Mouse (Mus musculus) MEL (cell line): ENCODE data around the gene Rasgef1b. TPM values are rescaled to one million over a fixed set of nuclear protein-coding genes. Genes with fewer than 3 reads are reported as not detected.

Experiments
- DNase-seq: peaks from one replicate; pipeline ENCODE4 v3.0.0; 2011; ENCODE audit warnings: low read depth, low spot score
- H3K27ac ChIP-seq: 2 replicates; pipeline ENCODE4 v1.5.1; 2012; ENCODE audit warnings: low read depth, mild to moderate bottlenecking, control low read depth, low read length, moderate library complexity; ENCODE audit not compliant: control insufficient read depth
- H3K27me3 ChIP-seq, 2 experiments: fragments of 150-350 bp in 1 of 2; sonication (generic) in 1 of 2; 2 replicates each; pipeline ENCODE4 v1.6.1; 2012; ENCODE audit warnings: low read length in 2 of 2, mild to moderate bottlenecking in 2 of 2, improper control_type of control experiment in 1 of 2, moderate library complexity in 1 of 2; ENCODE audit not compliant: insufficient read depth in 2 of 2, control insufficient read depth in 1 of 2
- H3K36me3 ChIP-seq, 2 experiments: 2 replicates each; pipeline ENCODE4 v1.6.1; 2012 to 2014; ENCODE audit warnings: low read length in 2 of 2, improper control_type of control experiment in 1 of 2, inconsistent platforms in 1 of 2, mild to moderate bottlenecking in 1 of 2; ENCODE audit not compliant: insufficient read depth in 2 of 2, control insufficient read depth in 1 of 2
- H3K4me1 ChIP-seq, 2 experiments: fragments of 150-350 bp in 1 of 2; sonication (generic) in 1 of 2; 2 replicates each; pipeline ENCODE4 v1.6.1; 2012; ENCODE audit warnings: low read length in 2 of 2, improper control_type of control experiment in 1 of 2, mild to moderate bottlenecking in 1 of 2; ENCODE audit not compliant: insufficient read depth in 2 of 2, control insufficient read depth in 1 of 2
- H3K4me3 ChIP-seq, 2 experiments: fragments of 150-350 bp in 1 of 2; sonication (generic) in 1 of 2; 2 replicates each; pipeline ENCODE4 v1.5.1; 2012; ENCODE audit warnings: low read depth in 2 of 2, low read length in 2 of 2, mild to moderate bottlenecking in 2 of 2, moderate library complexity in 2 of 2, control low read depth in 1 of 2, improper control_type of control experiment in 1 of 2; ENCODE audit not compliant: control insufficient read depth in 1 of 2, insufficient read depth in 1 of 2
- H3K79me2 ChIP-seq: 2 replicates; pipeline ENCODE4 v1.6.1; 2012; ENCODE audit warnings: mild to moderate bottlenecking, low read length, moderate library complexity; ENCODE audit not compliant: control insufficient read depth, poor library complexity, insufficient read depth
- H3K9ac ChIP-seq: 2 replicates; pipeline ENCODE4 v1.6.1; 2012; ENCODE audit warnings: low read depth, mild to moderate bottlenecking, control low read depth, low read length, moderate library complexity; ENCODE audit not compliant: control insufficient read depth, poor library complexity, severe bottlenecking
- H3K9me3 ChIP-seq: fragments of 150-350 bp; sonication (generic); replicated peaks from 2 replicates; pipeline ENCODE4 v1.6.1; 2012; ENCODE audit warnings: mild to moderate bottlenecking, low read length, improper control_type of control experiment, moderate library complexity; ENCODE audit not compliant: insufficient read depth
- CHD2 ChIP-seq: IDR thresholded peaks from 2 replicates; pipeline ENCODE4 v1.6.1; 2011; ENCODE audit warnings: low read length, improper control_type of control experiment
- E2F4 ChIP-seq: IDR thresholded peaks from 2 replicates; pipeline ENCODE4 v1.6.1; 2011; ENCODE audit warnings: low read depth, low read length, improper control_type of control experiment, borderline replicate concordance
- ELF1 ChIP-seq: IDR thresholded peaks from 2 replicates; pipeline ENCODE4 v1.6.1; 2014; ENCODE audit warnings: low read depth, mild to moderate bottlenecking, inconsistent platforms, low read length, improper control_type of control experiment, moderate library complexity
- EP300 ChIP-seq, 2 experiments: IDR thresholded peaks; 2 replicates each; pipeline ENCODE4 v1.6.1; 2011; ENCODE audit warnings: improper control_type of control experiment in 2 of 2, low read length in 2 of 2, low read depth in 1 of 2, mild to moderate bottlenecking in 1 of 2
- ETS1 ChIP-seq: IDR thresholded peaks from 2 replicates; pipeline ENCODE4 v1.6.1; 2012; ENCODE audit warnings: low read depth, mild to moderate bottlenecking, inconsistent platforms, low read length, improper control_type of control experiment, moderate library complexity
- GABPA ChIP-seq: IDR thresholded peaks from 2 replicates; pipeline ENCODE4 v1.6.1; 2012; ENCODE audit warnings: low read depth, mild to moderate bottlenecking, inconsistent platforms, low read length, improper control_type of control experiment, moderate library complexity
- GATA1 ChIP-seq: IDR thresholded peaks from 2 replicates; pipeline ENCODE4 v1.6.1; 2011; ENCODE audit warnings: low read depth, low read length, improper control_type of control experiment
- JUND ChIP-seq: IDR thresholded peaks from 2 replicates; pipeline ENCODE4 v1.6.1; 2011; ENCODE audit warnings: low read depth, mild to moderate bottlenecking, improper control_type of control experiment, low read length
- MAX ChIP-seq: IDR thresholded peaks from 2 replicates; pipeline ENCODE4 v1.6.1; 2011; ENCODE audit warnings: low read length, improper control_type of control experiment
- MEF2A ChIP-seq: IDR thresholded peaks from 2 replicates; pipeline ENCODE4 v1.6.1; 2014; ENCODE audit warnings: low read depth, mild to moderate bottlenecking, inconsistent platforms, low read length, improper control_type of control experiment; ENCODE audit not compliant: poor library complexity, insufficient replicate concordance, severe bottlenecking; ENCODE audit errors: extremely low read depth
- MYB ChIP-seq: IDR thresholded peaks from 2 replicates; pipeline ENCODE4 v1.6.1; 2011; ENCODE audit warnings: mild to moderate bottlenecking, low read depth, low read length, improper control_type of control experiment
- MYC ChIP-seq: IDR thresholded peaks from 2 replicates; pipeline ENCODE4 v1.6.1; 2011; ENCODE audit warnings: low read depth, mild to moderate bottlenecking, low read length, improper control_type of control experiment, moderate library complexity
- NELFE ChIP-seq: IDR thresholded peaks from 2 replicates; pipeline ENCODE4 v1.6.1; 2011; ENCODE audit warnings: low read depth, low read length, improper control_type of control experiment
- POLR2A ChIP-seq, 2 experiments: IDR thresholded peaks; 2 replicates each; pipeline ENCODE4 v1.6.1; 2011 to 2012; ENCODE audit warnings: low read length in 2 of 2, mild to moderate bottlenecking in 2 of 2, control low read depth in 1 of 2, improper control_type of control experiment in 1 of 2, low read depth in 1 of 2, moderate library complexity in 1 of 2; ENCODE audit not compliant: control insufficient read depth in 1 of 2, insufficient read depth in 1 of 2, poor library complexity in 1 of 2
- RAD21 ChIP-seq: IDR thresholded peaks from 2 replicates; pipeline ENCODE4 v1.6.1; 2011; ENCODE audit warnings: mild to moderate bottlenecking, low read depth, low read length, improper control_type of control experiment
- RCOR1 ChIP-seq: IDR thresholded peaks from 2 replicates; pipeline ENCODE4 v1.6.1; 2012; ENCODE audit warnings: low read depth, mild to moderate bottlenecking, inconsistent platforms, low read length, improper control_type of control experiment
- SIN3A ChIP-seq: IDR thresholded peaks from 2 replicates; pipeline ENCODE4 v1.6.1; 2012; ENCODE audit warnings: low read length, improper control_type of control experiment, inconsistent platforms
- SMC3 ChIP-seq: IDR thresholded peaks from 2 replicates; pipeline ENCODE4 v1.6.1; 2011; ENCODE audit warnings: low read depth, low read length, improper control_type of control experiment
- TCF12 ChIP-seq: IDR thresholded peaks from 2 replicates; pipeline ENCODE4 v1.6.1; 2014; ENCODE audit warnings: low read depth, mild to moderate bottlenecking, inconsistent platforms, low read length, improper control_type of control experiment, moderate library complexity
- USF1 ChIP-seq: IDR thresholded peaks from 2 replicates; pipeline ENCODE4 v1.6.1; 2014; ENCODE audit warnings: low read depth, mild to moderate bottlenecking, inconsistent platforms, low read length, improper control_type of control experiment, moderate library complexity
- ZC3H11A ChIP-seq: IDR thresholded peaks from 2 replicates; pipeline ENCODE4 v1.6.1; 2012; ENCODE audit warnings: low read depth, mild to moderate bottlenecking, inconsistent platforms, low read length, improper control_type of control experiment
- ZKSCAN1 ChIP-seq: IDR thresholded peaks from 2 replicates; pipeline ENCODE4 v1.6.1; 2012; ENCODE audit warnings: low read depth, mild to moderate bottlenecking, inconsistent platforms, low read length, improper control_type of control experiment, moderate library complexity
- ZMIZ1 ChIP-seq: IDR thresholded peaks from 2 replicates; pipeline ENCODE4 v1.6.1; 2012; ENCODE audit warnings: low read depth, mild to moderate bottlenecking, inconsistent platforms, low read length, improper control_type of control experiment, moderate library complexity
- ZNF384 ChIP-seq: IDR thresholded peaks from 2 replicates; pipeline ENCODE4 v1.6.1; 2012; ENCODE audit warnings: low read depth, mild to moderate bottlenecking, inconsistent platforms, low read length, improper control_type of control experiment
- polyA plus RNA-seq, 2 experiments: library from polyadenylated mRNA; stranded (reverse) in 1 of 2; unstranded in 1 of 2; fragments of >175 nt in 1 of 2; fragments of >200 nt in 1 of 2; gene quantifications; 2 replicates each; pipeline versions ENCODE4 v1.2.1 to v1.2.4; 2012; ENCODE audit warnings: low replicate concordance in 2 of 2, low read depth in 1 of 2; ENCODE audit not compliant: insufficient read length in 2 of 2, insufficient read depth in 1 of 2, missing spikeins in 1 of 2
- total RNA-seq: library from RNA; depleted of rRNA; stranded (reverse); fragments of 300-350 nt; gene quantifications from 2 replicates; pipeline ENCODE4 v1.2.3, GENCODE M21; 2012; rRNA removed

Rasgef1b gene
- total RNA-seq (not detected in 2 replicates), polyA plus RNA-seq (not detected)

DNA sequence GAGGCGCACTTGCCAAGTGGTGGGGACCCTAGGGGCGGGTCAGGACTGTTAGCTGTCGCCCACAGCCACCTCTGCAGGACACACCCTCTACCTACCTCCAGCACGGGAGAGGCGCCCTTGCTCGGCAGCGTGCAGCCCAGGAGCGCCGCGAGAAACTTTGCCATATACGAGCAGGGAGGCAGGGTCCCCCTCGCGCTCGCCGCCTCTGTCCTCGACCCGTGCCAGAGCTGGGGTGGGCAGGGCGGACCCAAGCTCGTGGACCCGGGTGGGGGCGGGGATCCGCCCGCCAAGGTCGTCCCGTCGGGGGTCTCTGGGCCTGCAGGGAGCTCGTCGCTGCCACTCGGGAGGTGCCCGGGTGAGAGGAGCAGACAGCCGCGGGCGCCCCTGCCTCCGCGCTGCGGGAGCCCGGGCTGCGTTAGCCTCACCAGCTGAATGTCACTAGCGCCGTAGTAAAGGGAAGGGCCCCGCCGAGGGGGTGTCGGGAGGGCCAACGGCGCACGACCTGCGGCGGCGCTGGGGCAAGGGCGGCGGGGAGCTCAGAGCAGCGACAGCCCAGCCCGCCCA, at the start of gene Rasgef1b:
Gene Rasgef1b, minus strand, starts transcription at position 417 of the 564 bp plus-strand sequence.
- H3K27me3 ChIP-seq = no peaks in the 10 kb centered on the region

DNA sequence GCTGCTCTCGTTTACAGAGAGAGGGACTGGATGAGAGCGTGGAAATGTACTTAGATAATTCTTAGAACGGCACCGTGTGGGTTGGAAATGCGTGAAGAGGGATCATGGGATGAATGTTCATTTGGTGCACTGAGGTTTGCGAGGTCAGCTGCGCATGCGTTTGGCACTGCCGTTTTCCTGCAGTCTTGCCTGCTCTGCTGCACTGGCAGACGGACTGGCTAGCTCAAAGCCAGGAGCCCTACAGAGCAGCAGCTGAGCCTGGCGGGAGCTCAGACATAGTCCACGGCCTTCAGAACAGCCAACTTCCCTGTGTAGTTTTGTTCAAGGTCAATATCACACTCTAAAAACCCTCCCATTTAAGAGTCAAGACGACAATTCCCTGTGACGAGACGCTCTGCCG, 46.5 kb upstream of the Rasgef1b start:
- no peak for DNase-seq
- no peaks in the 10 kb centered on the region for H3K36me3 ChIP-seq

More for the DNA sequence above, at the start of gene Rasgef1b:
- DNase-seq = no peak
- Histone ChIP-seq H3K79me2 (no peaks in the 10 kb centered on the region), H3K4me3 (no peak within 1 kb of the TSS), H3K36me3 (no peaks in the 10 kb centered on the region), H3K9ac (no peak within 1 kb of the TSS), H3K9me3 (no peaks in the 10 kb centered on the region), H3K4me1 (no peaks in the 10 kb centered on the region), H3K27ac (no peak within 1 kb of the TSS)
- TF ChIP-seq ZMIZ1 (no peak), USF1 (no peak), MEF2A (no peak), EP300 (IDR thresholded peaks at IDR 0.05; ENCODE audit: low read depth in 1 of 2, low read length in 2 of 2) (no peak), SMC3 (no peak), MAX (no peak), POLR2A (IDR thresholded peaks at IDR 0.05; ENCODE audit: control insufficient read depth in 1 of 2, insufficient read depth in 1 of 2, low read depth in 1 of 2, low read length in 2 of 2, poor library complexity in 1 of 2) (no peak), GATA1 (no peak), E2F4 (no peak), ZKSCAN1 (no peak), ZNF384 (no peak), TCF12 (no peak), NELFE (no peak), RCOR1 (no peak), MYC (no peak), ELF1 (no peak), GABPA (no peak), CHD2 (no peak), ZC3H11A (no peak), RAD21 (no peak)

More for the DNA sequence above, 46.5 kb upstream of the Rasgef1b start:
- H3K27ac ChIP-seq = no peak overlapping the region
- no peak overlapping the region for H3K4me3 ChIP-seq
- no peak overlapping the region for H3K9ac ChIP-seq
- no peaks in the 10 kb centered on the region for H3K4me1 ChIP-seq
- H3K79me2 ChIP-seq = no peaks in the 10 kb centered on the region
- TF ChIP-seq JUND (no peak), CHD2 (no peak), MYB (no peak), SIN3A (no peak), ETS1 (no peak), E2F4 (no peak)
- no peaks in the 10 kb centered on the region for H3K9me3 ChIP-seq
- H3K27me3 ChIP-seq = no peaks in the 10 kb centered on the region
